Mouse (Mus musculus): ENCODE results near the gene Grk6.
A peak's percentile ranks its signal among the peaks of the same experiment; 100 is the strongest.

Grk6 gene

GRCm38 (mm10) chr13:55444937-55445315 lies at the start of gene Grk6:
Gene Grk6 (plus strand): TSS chr13:55445072.
- peak; percentile 100 for DNase-seq

- no peak for DNase-seq
Measured at GRCm38 (mm10) chr13:55398088-55398487, 46.8 kb upstream of the Grk6 start, which contains the start of gene Slc34a1. Gene Slc34a1 (plus strand): TSS chr13:55398187.

- DNase-seq, result peak; percentile 69
Measured at GRCm38 (mm10) chr13:55399300-55400038, 45.4 kb upstream of the Grk6 start.

- DNase-seq, result no peak
Measured at GRCm38 (mm10) chr13:55400039-55400346, 44.9 kb upstream of the Grk6 start.

- no peak for DNase-seq
Measured at GRCm38 (mm10) chr13:55403266-55403665, 41.6 kb upstream of the Grk6 start.

- peak; percentile 33 for DNase-seq
Measured at GRCm38 (mm10) chr13:55403935-55404852, 40.7 kb upstream of the Grk6 start.

- peak; percentile 73 for DNase-seq
Measured at GRCm38 (mm10) chr13:55404853-55405782, 39.8 kb upstream of the Grk6 start.

- DNase-seq, result no peak
Measured at GRCm38 (mm10) chr13:55405783-55406390, 39.0 kb upstream of the Grk6 start.

GRCm38 (mm10) chr13:55407341-55407740 lies 37.5 kb upstream of the Grk6 start:
- peak; percentile 29 for DNase-seq

- peak; percentile 35 for DNase-seq
Measured at GRCm38 (mm10) chr13:55408546-55409120, 36.2 kb upstream of the Grk6 start.

GRCm38 (mm10) chr13:55411826-55412225 lies 33.0 kb upstream of the Grk6 start:
- peak; percentile 29 for DNase-seq

- peak; percentile 20 for DNase-seq
Measured at GRCm38 (mm10) chr13:55412643-55413307, 32.1 kb upstream of the Grk6 start.

GRCm38 (mm10) chr13:55413333-55413732 lies 31.5 kb upstream of the Grk6 start:
- DNase-seq, result peak; percentile 18

GRCm38 (mm10) chr13:55414743-55415380 lies 30.0 kb upstream of the Grk6 start, which contains the start of gene Pfn3:
Gene Pfn3 (minus strand): TSS chr13:55415232.
- peak; percentile 83 for DNase-seq

- DNase-seq, result peak; percentile 88
Measured at GRCm38 (mm10) chr13:55418004-55418403, 26.9 kb upstream of the Grk6 start.

GRCm38 (mm10) chr13:55419142-55419541 lies 25.7 kb upstream of the Grk6 start:
- DNase-seq, result no peak

GRCm38 (mm10) chr13:55420018-55420932 lies 24.6 kb upstream of the Grk6 start:
- DNase-seq, result no peak

GRCm38 (mm10) chr13:55420933-55421800 lies 23.7 kb upstream of the Grk6 start:
- DNase-seq, result peak; percentile 77

GRCm38 (mm10) chr13:55426613-55427012 lies 18.3 kb upstream of the Grk6 start, which contains the start of gene F12:
Gene F12 (minus strand): TSS chr13:55426793.
- DNase-seq, result no peak

Data from kidney, adult 18-20 months (tissue).